Mouse (Mus musculus): ENCODE measurements around the gene Ogdh. TPM values are rescaled to one million over a fixed set of nuclear protein-coding genes. Genes with fewer than 3 reads are reported as not detected.

Gene Ogdh
- polyA plus RNA-seq, 1 experiment from 2014 or later, result 99.9 TPM

GRCm38 (mm10) chr11:6308181-6308580 lies 16.7 kb downstream of the Ogdh start:
- no peaks in the 10 kb centered on the region for H3K9me3 ChIP-seq
- H3K27ac ChIP-seq, result no peak overlapping the region
- 93% methylated on average over 4 of the region's 4 CpGs for WGBS
- no peak overlapping the region for H3K4me3 ChIP-seq
- H3K4me1 ChIP-seq (replicated peaks), result no peaks in the 10 kb centered on the region
- no peaks in the 10 kb centered on the region for H3K27me3 ChIP-seq (ENCODE audit: insufficient read depth, poor library complexity, severe bottlenecking)
- no peak for DNase-seq (ENCODE audit: low spot score)
- peaks cover 77% of the 10 kb centered on the region for H3K36me3 ChIP-seq

- H3K4me3 ChIP-seq, result no peak overlapping the region
- no peaks in the 10 kb centered on the region for H3K9me3 ChIP-seq
- no peak for DNase-seq (ENCODE audit: low spot score)
- H3K36me3 ChIP-seq, result peaks cover 85% of the 10 kb centered on the region
- no peak overlapping the region for H3K27ac ChIP-seq
- WGBS, result 92% methylated on average over 7 of the region's 7 CpGs
- H3K4me1 ChIP-seq (replicated peaks), result no peaks in the 10 kb centered on the region
- no peaks in the 10 kb centered on the region for H3K27me3 ChIP-seq (ENCODE audit: insufficient read depth, poor library complexity, severe bottlenecking)
Measured at GRCm38 (mm10) chr11:6313874-6314406, 22.5 kb downstream of the Ogdh start.

DNA sequence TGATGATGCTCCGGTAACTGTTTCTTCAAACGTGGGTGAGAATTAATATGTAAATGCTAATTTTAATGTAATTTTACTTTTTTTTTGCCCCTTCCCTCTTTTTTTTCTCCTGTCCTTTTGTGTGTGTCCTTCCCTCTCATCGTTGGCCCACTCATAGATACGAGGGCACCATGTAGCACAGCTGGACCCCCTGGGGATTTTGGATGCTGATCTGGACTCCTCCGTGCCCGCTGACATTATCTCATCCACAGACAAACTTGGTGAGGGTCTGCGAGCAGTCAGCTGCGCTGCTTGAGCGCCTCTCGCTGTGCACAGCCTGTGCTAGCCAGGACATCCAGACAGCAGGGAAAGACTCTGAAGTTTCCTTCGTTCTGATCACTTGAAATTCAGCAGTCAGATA lies 25.4 kb downstream of the Ogdh start:
- H3K27ac ChIP-seq, result no peak overlapping the region
- H3K4me1 ChIP-seq (replicated peaks), result no peaks in the 10 kb centered on the region
- H3K27me3 ChIP-seq (ENCODE audit: insufficient read depth, poor library complexity, severe bottlenecking), result no peaks in the 10 kb centered on the region
- no peak for DNase-seq (ENCODE audit: low spot score)
- H3K4me3 ChIP-seq, result no peak overlapping the region
- H3K9me3 ChIP-seq, result no peaks in the 10 kb centered on the region
- H3K36me3 ChIP-seq, result peaks cover 84% of the 10 kb centered on the region
- 89% methylated on average over 11 of the region's 11 CpGs for WGBS

- no peak for DNase-seq (ENCODE audit: low spot score)
- WGBS, result 92% methylated on average over 5 of the region's 5 CpGs
Measured at GRCm38 (mm10) chr11:6318559-6318958, 27.1 kb downstream of the Ogdh start.

GRCm38 (mm10) chr11:6319374-6319773 lies 27.9 kb downstream of the Ogdh start:
- no peak for DNase-seq (ENCODE audit: low spot score)
- Histone ChIP-seq H3K27me3 (ENCODE audit: insufficient read depth, poor library complexity, severe bottlenecking) (no peaks in the 10 kb centered on the region), H3K36me3 (peaks cover 89% of the 10 kb centered on the region), H3K4me1 (replicated peaks) (no peaks in the 10 kb centered on the region), H3K27ac (no peak overlapping the region), H3K4me3 (no peak overlapping the region), H3K9me3 (no peaks in the 10 kb centered on the region)
- WGBS, result 87% methylated on average over 2 of the region's 2 CpGs

More at GRCm38 (mm10) chr11:6318559-6318958, 27.1 kb downstream of the Ogdh start:
- H3K27ac ChIP-seq, result no peak overlapping the region
- H3K4me1 ChIP-seq (replicated peaks), result no peaks in the 10 kb centered on the region
- no peaks in the 10 kb centered on the region for H3K9me3 ChIP-seq
- H3K4me3 ChIP-seq, result no peak overlapping the region
- no peaks in the 10 kb centered on the region for H3K27me3 ChIP-seq (ENCODE audit: insufficient read depth, poor library complexity, severe bottlenecking)
- H3K36me3 ChIP-seq, result peaks cover 89% of the 10 kb centered on the region

- Histone ChIP-seq H3K4me3 (no peak overlapping the region), H3K36me3 (peaks cover 71% of the 10 kb centered on the region), H3K9me3 (no peaks in the 10 kb centered on the region), H3K27ac (no peak overlapping the region), H3K27me3 (ENCODE audit: insufficient read depth, poor library complexity, severe bottlenecking) (no peaks in the 10 kb centered on the region), H3K4me1 (replicated peaks) (no peaks in the 10 kb centered on the region)
- WGBS, result 90% methylated on average over 2 of the region's 2 CpGs
- DNase-seq (ENCODE audit: low spot score), result no peak
Measured at GRCm38 (mm10) chr11:6322086-6322485, 30.7 kb downstream of the Ogdh start.

- WGBS, result 91% methylated on average over 5 of the region's 5 CpGs
- DNase-seq (ENCODE audit: low spot score), result no peak
- no peaks in the 10 kb centered on the region for H3K27me3 ChIP-seq (ENCODE audit: insufficient read depth, poor library complexity, severe bottlenecking)
- no peak overlapping the region for H3K27ac ChIP-seq
- H3K36me3 ChIP-seq, result peaks cover 59% of the 10 kb centered on the region
- H3K9me3 ChIP-seq, result no peaks in the 10 kb centered on the region
- no peak overlapping the region for H3K4me3 ChIP-seq
- H3K4me1 ChIP-seq (replicated peaks), result no peaks in the 10 kb centered on the region
Measured at GRCm38 (mm10) chr11:6323348-6323747, 31.9 kb downstream of the Ogdh start.

DNA sequence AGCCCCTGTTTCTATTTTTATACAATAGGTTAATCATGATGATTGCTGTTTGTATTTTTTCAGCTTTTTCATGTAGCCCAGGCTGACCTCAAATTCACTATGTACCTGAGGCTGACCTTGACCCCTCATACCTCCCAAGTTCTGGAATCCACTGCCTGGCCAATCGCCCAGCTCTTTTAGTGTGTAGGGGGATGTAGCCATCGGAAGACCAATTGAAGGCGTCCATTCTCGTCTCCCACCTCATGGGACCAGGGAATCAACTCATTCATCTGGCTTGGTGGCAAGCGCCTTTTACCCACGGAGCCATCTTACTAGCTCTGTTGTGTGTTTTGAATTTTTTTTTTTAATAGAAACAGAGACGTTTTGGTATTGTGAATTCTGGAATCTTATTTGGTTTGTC lies 39.8 kb downstream of the Ogdh start:
- Histone ChIP-seq H3K27ac (no peak overlapping the region), H3K27me3 (ENCODE audit: insufficient read depth, poor library complexity, severe bottlenecking) (no peaks in the 10 kb centered on the region), H3K36me3 (peaks cover 31% of the 10 kb centered on the region), H3K4me1 (replicated peaks) (no peaks in the 10 kb centered on the region), H3K9me3 (no peaks in the 10 kb centered on the region), H3K4me3 (no peak overlapping the region)
- no peak for DNase-seq (ENCODE audit: low spot score)
- WGBS, result 94% methylated on average over 7 of the region's 7 CpGs

DNA sequence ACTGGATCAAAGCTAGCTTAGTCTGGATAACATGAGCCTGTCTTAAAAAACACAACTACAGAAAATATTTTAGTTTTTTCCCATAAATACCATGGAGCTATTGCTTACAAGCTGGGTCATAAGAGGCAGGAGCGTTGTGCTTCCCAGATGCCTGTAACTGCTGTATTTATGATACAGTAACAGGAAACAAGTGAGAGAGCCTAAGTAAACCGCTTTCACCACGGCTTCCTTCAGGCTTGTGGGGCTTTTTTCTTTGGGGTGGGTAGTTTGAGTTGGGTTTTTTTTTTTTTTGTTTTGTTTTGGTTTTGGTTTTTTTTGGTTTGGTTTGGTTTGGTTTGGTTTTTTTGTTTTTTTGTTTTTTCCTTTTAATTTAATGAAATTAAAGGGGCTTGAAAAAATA lies 41.2 kb downstream of the Ogdh start:
- WGBS, result 94% methylated on average over 3 of the region's 3 CpGs

DNA sequence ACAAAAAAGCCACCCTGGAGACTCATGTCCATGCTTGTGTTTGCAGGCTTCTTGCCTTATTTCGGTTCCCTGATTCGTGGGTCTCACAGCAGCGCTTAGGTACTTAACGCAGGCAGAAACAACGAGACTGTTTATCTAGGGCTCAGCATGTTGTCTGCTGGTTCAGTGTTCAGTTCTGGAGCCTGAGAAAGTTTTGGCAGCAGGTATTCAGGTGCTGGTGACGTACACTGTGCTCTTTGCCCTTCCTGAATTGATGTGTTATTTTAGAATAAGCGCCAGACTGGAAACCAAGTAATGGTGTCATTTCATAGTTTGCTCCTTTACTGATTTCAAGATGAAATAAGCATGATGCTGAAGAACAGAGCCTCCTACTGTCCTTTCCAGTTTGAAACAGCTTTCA lies 42.0 kb downstream of the Ogdh start:
- H3K36me3 ChIP-seq, result peaks cover 51% of the 10 kb centered on the region
- no peaks in the 10 kb centered on the region for H3K9me3 ChIP-seq
- WGBS, result 87% methylated on average over 7 of the region's 7 CpGs
- DNase-seq (ENCODE audit: low spot score), result no peak
- no peaks in the 10 kb centered on the region for H3K27me3 ChIP-seq (ENCODE audit: insufficient read depth, poor library complexity, severe bottlenecking)
- H3K4me1 ChIP-seq (replicated peaks), result no peaks in the 10 kb centered on the region
- H3K27ac ChIP-seq, result no peak overlapping the region
- no peak overlapping the region for H3K4me3 ChIP-seq

More for the DNA sequence above, 41.2 kb downstream of the Ogdh start:
- Histone ChIP-seq H3K36me3 (peaks cover 44% of the 10 kb centered on the region), H3K9me3 (no peaks in the 10 kb centered on the region), H3K27ac (no peak overlapping the region), H3K27me3 (ENCODE audit: insufficient read depth, poor library complexity, severe bottlenecking) (no peaks in the 10 kb centered on the region), H3K4me3 (no peak overlapping the region), H3K4me1 (replicated peaks) (no peaks in the 10 kb centered on the region)
- DNase-seq (ENCODE audit: low spot score), result no peak

DNA sequence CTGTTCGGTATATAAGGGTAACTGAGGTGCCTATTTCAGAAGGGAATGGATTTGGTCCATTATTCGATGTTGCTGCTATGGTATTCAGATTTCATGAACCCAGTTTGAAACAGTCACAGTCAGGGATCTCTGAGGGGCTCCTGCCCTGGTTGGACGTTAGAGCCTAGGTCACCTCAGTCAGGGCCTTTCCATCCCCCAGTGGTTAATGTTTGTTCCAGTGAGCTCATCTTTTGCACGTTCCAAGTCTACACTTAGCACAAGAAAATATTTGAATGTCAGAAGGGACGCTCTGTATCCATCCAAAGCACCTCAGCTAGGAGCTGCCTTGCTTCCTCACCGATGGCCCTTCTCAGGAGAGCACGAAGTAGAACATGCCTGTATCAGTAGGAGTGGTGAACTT lies 43.9 kb downstream of the Ogdh start:
- H3K9me3 ChIP-seq, result no peaks in the 10 kb centered on the region
- no peaks in the 10 kb centered on the region for H3K27me3 ChIP-seq (ENCODE audit: insufficient read depth, poor library complexity, severe bottlenecking)
- H3K4me1 ChIP-seq (replicated peaks), result no peaks in the 10 kb centered on the region
- no peak for DNase-seq (ENCODE audit: low spot score)
- WGBS, result 92% methylated on average over 7 of the region's 7 CpGs
- no peak overlapping the region for H3K4me3 ChIP-seq
- peaks cover 63% of the 10 kb centered on the region for H3K36me3 ChIP-seq
- no peak overlapping the region for H3K27ac ChIP-seq

- no peak for DNase-seq (ENCODE audit: low spot score)
- 90% methylated on average over 4 of the region's 4 CpGs for WGBS
- no peaks in the 10 kb centered on the region for H3K27me3 ChIP-seq (ENCODE audit: insufficient read depth, poor library complexity, severe bottlenecking)
- peaks cover 68% of the 10 kb centered on the region for H3K36me3 ChIP-seq
- H3K27ac ChIP-seq, result no peak overlapping the region
- H3K9me3 ChIP-seq, result no peaks in the 10 kb centered on the region
- no peak overlapping the region for H3K4me3 ChIP-seq
- no peaks in the 10 kb centered on the region for H3K4me1 ChIP-seq (replicated peaks)
Measured at GRCm38 (mm10) chr11:6336689-6337088, 45.3 kb downstream of the Ogdh start.

GRCm38 (mm10) chr11:6345956-6346355 lies 54.5 kb downstream of the Ogdh start:
- Histone ChIP-seq H3K9me3 (no peaks in the 10 kb centered on the region), H3K4me3 (no peak overlapping the region), H3K27ac (no peak overlapping the region), H3K4me1 (replicated peaks) (no peaks in the 10 kb centered on the region), H3K27me3 (ENCODE audit: insufficient read depth, poor library complexity, severe bottlenecking) (no peaks in the 10 kb centered on the region), H3K36me3 (peaks cover 100% of the 10 kb centered on the region)
- WGBS, result 98% methylated on average over 4 of the region's 4 CpGs
- no peak for DNase-seq (ENCODE audit: low spot score)

DNA sequence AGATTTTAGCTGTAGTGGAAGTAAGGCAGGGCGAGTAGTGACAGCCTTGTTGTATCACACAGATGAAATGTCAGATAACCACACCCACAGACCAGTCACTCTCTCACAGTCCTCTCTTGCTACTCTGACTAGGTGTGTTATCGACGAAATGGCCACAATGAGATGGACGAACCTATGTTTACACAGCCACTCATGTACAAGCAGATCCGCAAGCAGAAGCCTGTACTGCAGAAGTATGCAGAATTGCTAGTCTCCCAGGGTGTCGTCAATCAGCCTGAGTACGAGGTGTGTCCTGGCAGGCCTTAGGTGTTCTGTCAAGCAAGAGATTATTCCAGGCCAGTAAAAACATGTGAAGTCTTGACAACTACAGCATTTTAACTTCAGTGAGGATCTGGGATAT lies 55.5 kb downstream of the Ogdh start:
- Histone ChIP-seq H3K36me3 (peaks cover 100% of the 10 kb centered on the region), H3K9me3 (no peaks in the 10 kb centered on the region), H3K4me3 (no peak overlapping the region), H3K4me1 (replicated peaks) (no peaks in the 10 kb centered on the region), H3K27ac (no peak overlapping the region), H3K27me3 (ENCODE audit: insufficient read depth, poor library complexity, severe bottlenecking) (no peaks in the 10 kb centered on the region)
- DNase-seq (ENCODE audit: low spot score), result no peak
- WGBS, result 91% methylated on average over 7 of the region's 7 CpGs

Data from hindbrain, embryonic 10.5 days (tissue).